Comparison of ENCODE assay signal across 20 mouse cellular contexts in the genomic region with DNA sequence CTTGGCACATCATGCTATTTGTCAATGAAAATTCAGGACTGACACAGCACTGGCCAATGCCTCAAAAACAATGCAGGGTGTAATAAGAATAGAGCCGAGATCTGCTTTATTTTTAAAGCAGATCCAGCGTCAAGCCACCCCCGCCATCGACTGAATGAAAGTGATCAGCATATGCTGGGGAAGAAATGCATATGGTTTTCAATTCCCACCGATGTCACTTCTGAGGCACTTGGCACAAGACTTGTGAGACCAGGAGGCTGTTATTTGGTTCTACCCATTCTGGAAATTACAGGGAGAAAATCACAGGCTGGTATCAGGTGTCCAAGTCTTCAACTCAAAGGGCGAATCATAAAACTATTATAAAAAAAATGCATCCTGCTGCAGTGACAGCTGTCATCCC.
DNase-seq lines count a peak whose midpoint lies in the region; ATAC-seq and TF ChIP-seq lines count a peak whose summit lies in the region.
"Had no signal": no experiment of that assay in that cellular context is flagged by ENCODE, and none has a peak within 500 bp of the region (broad histone marks: within the 10 kb centered on the region; RNA-seq: fewer than 3 reads in every experiment).

No protein-coding gene starts in this region.

- intact Hi-C loops in left cerebral cortex, postnatal 36 days (cut with DNase I) = no loop called here

- peak; percentile 85; the same call in 1 of the 2 replicates for ATAC-seq in forebrain, embryonic 13.5 days
- ATAC-seq in midbrain, postnatal 0 days (ENCODE audit: low FRiP score) = no peak
- no peak for ATAC-seq in midbrain, embryonic 11.5 days (ENCODE audit: low FRiP score)
- no peak for ATAC-seq in kidney, embryonic 15.5 days (replicated peaks; ENCODE audit: low FRiP score)
- ATAC-seq in lung, postnatal 0 days = no peak
- ATAC-seq: midbrain, embryonic 13.5 days had no signal

- no peak overlapping the region for H3K4me2 ChIP-seq in forebrain, embryonic 13.5 days
- H3K4me2 ChIP-seq in midbrain, postnatal 0 days (ENCODE audit: low read depth, low read length, poor library complexity, severe bottlenecking) = no peak overlapping the region
- no peak overlapping the region for H3K4me2 ChIP-seq in midbrain, embryonic 11.5 days
- H3K4me2 ChIP-seq in kidney, embryonic 15.5 days = no peak overlapping the region
- H3K4me2 ChIP-seq in lung, postnatal 0 days (replicated peaks; ENCODE audit: low read depth, low read length) = no peak overlapping the region
- H3K4me2 ChIP-seq: embryonic facial prominence, embryonic 13.5 days; midbrain, embryonic 13.5 days; neural tube, embryonic 15.5 days had no signal

- H3K9ac ChIP-seq in forebrain, embryonic 13.5 days = no peak overlapping the region
- no peak overlapping the region for H3K9ac ChIP-seq in midbrain, postnatal 0 days (replicated peaks; ENCODE audit: low read length, poor library complexity, severe bottlenecking)
- no peak overlapping the region for H3K9ac ChIP-seq in midbrain, embryonic 11.5 days (ENCODE audit: low read length)
- H3K9ac ChIP-seq in kidney, embryonic 15.5 days = no peak overlapping the region
- H3K9ac ChIP-seq in lung, postnatal 0 days (replicated peaks; ENCODE audit: low read depth) = no peak overlapping the region
- H3K9ac ChIP-seq: embryonic facial prominence, embryonic 13.5 days; midbrain, embryonic 13.5 days; neural tube, embryonic 15.5 days had no signal

- 70% methylated on average over 6 of the region's 6 CpGs for WGBS in forebrain, embryonic 13.5 days
- WGBS in forebrain, embryonic 10.5 days = 86% methylated on average over 6 of the region's 6 CpGs
- 75% methylated on average over 6 of the region's 6 CpGs for WGBS in midbrain, postnatal 0 days
- WGBS in midbrain, embryonic 11.5 days = 90% methylated on average over 6 of the region's 6 CpGs
- 86% methylated on average over 6 of the region's 6 CpGs for WGBS in kidney, embryonic 15.5 days
- WGBS in lung, postnatal 0 days = 66% methylated on average over 6 of the region's 6 CpGs

- no peak for TF ChIP-seq EP300 in lung, postnatal 0 days (IDR thresholded peaks at IDR 0.05)

- H3K27ac ChIP-seq in forebrain, embryonic 13.5 days = no peak overlapping the region
- H3K27ac ChIP-seq in forebrain, embryonic 10.5 days = no peak overlapping the region
- no peak overlapping the region for H3K27ac ChIP-seq in midbrain, postnatal 0 days (ENCODE audit: low read depth, low read length)
- H3K27ac ChIP-seq in midbrain, embryonic 11.5 days (ENCODE audit: low read depth, low read length) = no peak overlapping the region
- no peak overlapping the region for H3K27ac ChIP-seq in kidney, embryonic 15.5 days
- no peak overlapping the region for H3K27ac ChIP-seq in lung, postnatal 0 days (ENCODE audit: low read length)
- H3K27ac ChIP-seq: embryonic facial prominence, embryonic 13.5 days; heart, adult 2 months; macrophage; midbrain, embryonic 13.5 days; neural tube, embryonic 15.5 days had no signal

- H3K27me3 ChIP-seq in forebrain, embryonic 13.5 days = no peaks in the 10 kb centered on the region
- no peaks in the 10 kb centered on the region for H3K27me3 ChIP-seq in forebrain, embryonic 10.5 days (ENCODE audit: poor library complexity, severe bottlenecking)
- no peaks in the 10 kb centered on the region for H3K27me3 ChIP-seq in midbrain, postnatal 0 days (ENCODE audit: insufficient read depth, low read length)
- no peaks in the 10 kb centered on the region for H3K27me3 ChIP-seq in midbrain, embryonic 11.5 days (ENCODE audit: control insufficient read depth, insufficient read depth, low read length)
- H3K27me3 ChIP-seq in kidney, embryonic 15.5 days = no peaks in the 10 kb centered on the region
- H3K27me3 ChIP-seq in lung, postnatal 0 days (replicated peaks; ENCODE audit: insufficient read depth, low read length) = no peaks in the 10 kb centered on the region
- H3K27me3 ChIP-seq: CH12.LX; embryonic facial prominence, embryonic 13.5 days; midbrain, embryonic 13.5 days; neural tube, embryonic 15.5 days had no signal

- H3K9me3 ChIP-seq in forebrain, embryonic 13.5 days (replicated peaks) = no peaks in the 10 kb centered on the region
- H3K9me3 ChIP-seq in forebrain, embryonic 10.5 days = no peaks in the 10 kb centered on the region
- H3K9me3 ChIP-seq in midbrain, postnatal 0 days (ENCODE audit: low read length) = no peaks in the 10 kb centered on the region
- H3K9me3 ChIP-seq in midbrain, embryonic 11.5 days (ENCODE audit: control insufficient read depth, low read length) = no peaks in the 10 kb centered on the region
- no peaks in the 10 kb centered on the region for H3K9me3 ChIP-seq in kidney, embryonic 15.5 days (replicated peaks)
- no peaks in the 10 kb centered on the region for H3K9me3 ChIP-seq in lung, postnatal 0 days (ENCODE audit: low read length)
- H3K9me3 ChIP-seq: embryonic facial prominence, embryonic 13.5 days; midbrain, embryonic 13.5 days; neural tube, embryonic 15.5 days had no signal

- H3K4me3 ChIP-seq in forebrain, embryonic 13.5 days = no peak overlapping the region
- no peak overlapping the region for H3K4me3 ChIP-seq in forebrain, embryonic 10.5 days
- H3K4me3 ChIP-seq in midbrain, postnatal 0 days (ENCODE audit: low read depth, low read length) = no peak overlapping the region
- H3K4me3 ChIP-seq in midbrain, embryonic 11.5 days (ENCODE audit: low read depth, low read length) = no peak overlapping the region
- no peak overlapping the region for H3K4me3 ChIP-seq in kidney, embryonic 15.5 days (replicated peaks)
- H3K4me3 ChIP-seq in lung, postnatal 0 days (ENCODE audit: low read depth, low read length) = no peak overlapping the region
- H3K4me3 ChIP-seq: embryonic facial prominence, embryonic 13.5 days; heart, adult 2 months; midbrain, embryonic 13.5 days; myocyte; neural tube, embryonic 15.5 days had no signal

- no peak for TF ChIP-seq CTCF in midbrain, postnatal 0 days (IDR thresholded peaks at IDR 0.05)
- no peak for TF ChIP-seq CTCF in lung, postnatal 0 days (IDR thresholded peaks at IDR 0.05)

- H3K4me1 ChIP-seq in forebrain, embryonic 13.5 days = no peaks in the 10 kb centered on the region
- H3K4me1 ChIP-seq in forebrain, embryonic 10.5 days = no peaks in the 10 kb centered on the region
- no peaks in the 10 kb centered on the region for H3K4me1 ChIP-seq in midbrain, postnatal 0 days (ENCODE audit: insufficient read depth, low read length)
- no peaks in the 10 kb centered on the region for H3K4me1 ChIP-seq in midbrain, embryonic 11.5 days (ENCODE audit: control insufficient read depth, insufficient read depth, low read length)
- H3K4me1 ChIP-seq in kidney, embryonic 15.5 days = no peaks in the 10 kb centered on the region
- no peaks in the 10 kb centered on the region for H3K4me1 ChIP-seq in lung, postnatal 0 days (ENCODE audit: insufficient read depth, low read depth, low read length)
- H3K4me1 ChIP-seq: embryonic facial prominence, embryonic 13.5 days; midbrain, embryonic 13.5 days; neural tube, embryonic 15.5 days had no signal

- DNase-seq in forebrain, embryonic 10.5 days (ENCODE audit: extremely low spot score, low spot score) = no peak
- peak; percentile 15 for DNase-seq in midbrain, postnatal 0 days (ENCODE audit: low spot score)
- DNase-seq in midbrain, embryonic 11.5 days (ENCODE audit: low spot score, missing footprints) = no peak
- peak; percentile 14 to 17 for DNase-seq in left cerebral cortex, postnatal 36 days (ENCODE audit: low spot score in 2 of 2)
- no peak for DNase-seq in lung, postnatal 0 days (ENCODE audit: low spot score)
- DNase-seq: cerebellum, adult 11 months; gastrocnemius, postnatal 10 days; heart, adult 2 months; kidney, adult 9 months; kidney, postnatal 4 days; lung, adult 2 months; thymus, postnatal 36 days had no signal

- no peaks in the 10 kb centered on the region for H3K36me3 ChIP-seq in forebrain, embryonic 13.5 days (ENCODE audit: poor library complexity, severe bottlenecking)
- no peaks in the 10 kb centered on the region for H3K36me3 ChIP-seq in forebrain, embryonic 10.5 days (replicated peaks)
- H3K36me3 ChIP-seq in midbrain, postnatal 0 days (ENCODE audit: insufficient read depth, low read length) = no peaks in the 10 kb centered on the region
- no peaks in the 10 kb centered on the region for H3K36me3 ChIP-seq in midbrain, embryonic 11.5 days (ENCODE audit: control insufficient read depth, insufficient read depth, low read length)
- H3K36me3 ChIP-seq in kidney, embryonic 15.5 days = no peaks in the 10 kb centered on the region
- H3K36me3 ChIP-seq in lung, postnatal 0 days (ENCODE audit: insufficient read depth, low read length) = no peaks in the 10 kb centered on the region
- H3K36me3 ChIP-seq: embryonic facial prominence, embryonic 13.5 days; midbrain, embryonic 13.5 days; neural tube, embryonic 15.5 days had no signal

Comparison
In these comparisons a context has a peak if more than half of its experiments do, and no peak if none do; other contexts are left out.
1. DNase-seq: peak in midbrain, postnatal 0 days (single experiment) and left cerebral cortex, postnatal 36 days (2 of 2); none in forebrain, embryonic 10.5 days (single experiment), midbrain, embryonic 11.5 days (single experiment) and lung, postnatal 0 days (single experiment).